Mouse (Mus musculus) stomach, embryonic 15.5 days (tissue): ENCODE measurements around the gene Ptpn18. TPM values are rescaled to one million over a fixed set of nuclear protein-coding genes. Genes with fewer than 3 reads are reported as not detected.
"Not testable (repeated sequence)": the region's sequence is repeated elsewhere in the genome, so short reads cannot be mapped to it uniquely, and the experiment has no call there.

Source experiments
- ATAC-seq: fragments of 200-750 bp; cut with Nextera tagmentation; 2 replicates; pipeline ENCODE4 v1.8.0; 2017; ENCODE audit warnings: low read depth, moderate number of reproducible peaks, moderate TSS enrichment; ENCODE audit not compliant: insufficient read depth, low FRiP score
- H3K27ac ChIP-seq: fragments of 300-500 bp; sonication (generic); 2 replicates; pipeline ENCODE4 v1.5.1; 2015; ENCODE audit warnings: mild to moderate bottlenecking, inconsistent platforms
- H3K27me3 ChIP-seq: fragments of 300-500 bp; sonication (generic); replicated peaks from 2 replicates; pipeline ENCODE4 v1.6.1; 2015; ENCODE audit warnings: inconsistent platforms
- H3K36me3 ChIP-seq: fragments of 300-500 bp; sonication (generic); 2 replicates; pipeline ENCODE4 v1.6.1; 2015; ENCODE audit warnings: inconsistent platforms
- H3K4me1 ChIP-seq: fragments of 300-500 bp; sonication (generic); 2 replicates; pipeline ENCODE4 v1.6.1; 2015; ENCODE audit warnings: inconsistent platforms
- H3K4me2 ChIP-seq: fragments of 300-500 bp; sonication (generic); 2 replicates; pipeline ENCODE4 v1.6.1; 2015; ENCODE audit warnings: mild to moderate bottlenecking, inconsistent platforms
- H3K4me3 ChIP-seq: fragments of 300-500 bp; sonication (generic); replicated peaks from 2 replicates; pipeline ENCODE4 v1.5.1; 2015; ENCODE audit warnings: inconsistent platforms
- H3K9ac ChIP-seq: fragments of 300-500 bp; sonication (generic); 2 replicates; pipeline ENCODE4 v1.6.1; 2015; ENCODE audit warnings: inconsistent platforms
- H3K9me3 ChIP-seq: fragments of 300-500 bp; sonication (generic); 2 replicates; pipeline ENCODE4 v1.6.1; 2016; ENCODE audit warnings: inconsistent platforms
- WGBS: fragments of 180-500 bp; shearing (Covaris S2); methylation state at CpG from one replicate; pipeline ENCODE4 v1.1.7; 2015; 5-methylcytosine and 5-hydroxymethylcytosine counted together
- polyA plus RNA-seq: library from polyadenylated mRNA; unstranded; fragments of >200 nt; fragmentation: Nextera tagmentation; extraction: Ambion mirVana; gene quantifications from 2 replicates; pipeline ENCODE4 v1.2.1, GENCODE M21; 2015

The Ptpn18 gene
- polyA plus RNA-seq, 1 experiment from 2014 or later: 33.1 TPM

- Histone ChIP-seq H3K36me3 (no peaks in the 10 kb centered on the region), H3K27ac (no peak overlapping the region), H3K9ac (no peak overlapping the region), H3K4me1 (0 out of 2 replicates have a peak, but pooled peaks cover 4% of the 10 kb centered on the region), H3K4me2 (no peak overlapping the region), H3K9me3 (no peaks in the 10 kb centered on the region), H3K4me3 (no peak overlapping the region), H3K27me3 (no peaks in the 10 kb centered on the region)
- ATAC-seq: no peak
- WGBS: 82% methylated on average over 6 of the region's 6 CpGs
These were observed 30.4 kb downstream of the Ptpn18 start for GRCm38 (mm10) chr1:34489852-34490541.

GRCm38 (mm10) chr1:34491480-34491879 lies 31.9 kb downstream of the Ptpn18 start:
- Histone ChIP-seq H3K9me3 (no peaks in the 10 kb centered on the region), H3K4me2 (no peak overlapping the region), H3K4me3 (no peak overlapping the region), H3K4me1 (no peaks in the 10 kb centered on the region), H3K9ac (no peak overlapping the region), H3K27me3 (no peaks in the 10 kb centered on the region), H3K36me3 (no peaks in the 10 kb centered on the region), H3K27ac (no peak overlapping the region)
- WGBS: 76% methylated on average over 4 of the region's 4 CpGs
- no peak for ATAC-seq

DNA sequence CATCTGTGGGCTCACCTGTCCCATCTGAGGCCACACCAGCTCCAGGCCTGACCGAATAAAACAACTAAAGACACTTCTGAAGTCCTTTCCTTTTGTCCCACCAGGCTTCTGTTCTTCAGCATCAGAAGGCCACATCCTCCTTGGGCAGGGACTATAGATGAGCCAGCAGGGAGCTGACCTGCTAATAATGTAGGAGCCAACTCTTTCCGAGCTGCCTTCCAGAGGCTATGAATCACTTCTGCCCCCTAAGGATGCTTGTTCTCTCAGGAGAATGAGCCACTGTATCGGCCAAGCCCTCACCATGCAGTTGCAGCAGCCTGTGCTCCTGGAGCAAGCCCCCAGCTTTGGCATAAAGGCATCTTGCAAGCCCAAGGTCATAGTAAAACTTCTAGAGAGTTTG lies 43.4 kb downstream of the Ptpn18 start:
- H3K4me1 ChIP-seq: no peaks in the 10 kb centered on the region
- 78% methylated on average over 3 of the region's 3 CpGs for WGBS
- no peak overlapping the region for H3K9ac ChIP-seq
- no peaks in the 10 kb centered on the region for H3K9me3 ChIP-seq
- H3K4me2 ChIP-seq: no peak overlapping the region
- no peak overlapping the region for H3K4me3 ChIP-seq
- H3K27ac ChIP-seq: no peak overlapping the region
- no peak for ATAC-seq
- H3K36me3 ChIP-seq: no peaks in the 10 kb centered on the region
- no peaks in the 10 kb centered on the region for H3K27me3 ChIP-seq

DNA sequence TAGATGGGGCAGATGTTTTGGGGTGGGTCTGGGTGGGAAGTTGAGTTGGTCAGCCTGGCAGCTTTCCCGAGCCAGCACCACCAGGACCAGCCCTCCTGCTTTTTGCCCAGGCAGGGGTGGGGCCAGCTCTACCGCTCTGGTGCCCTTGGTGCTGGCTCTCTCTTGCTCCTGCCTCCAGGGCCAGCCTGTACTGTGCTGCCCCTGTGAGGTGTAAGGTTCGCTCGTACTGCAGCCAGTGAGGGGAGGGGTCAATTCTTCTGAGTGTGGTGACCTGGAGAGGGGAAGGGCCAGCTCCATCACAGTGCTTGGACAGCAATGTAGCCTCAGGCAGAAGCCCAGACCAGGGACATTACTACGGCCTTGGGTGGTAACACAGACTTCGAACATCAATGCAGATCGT lies 45.7 kb downstream of the Ptpn18 start:
- no peak overlapping the region for H3K4me3 ChIP-seq
- no peaks in the 10 kb centered on the region for H3K4me1 ChIP-seq
- no peak overlapping the region for H3K4me2 ChIP-seq
- ATAC-seq: no peak; the same call in 1 of the 2 replicates
- 53% methylated on average over 7 of the region's 7 CpGs for WGBS
- no peaks in the 10 kb centered on the region for H3K27me3 ChIP-seq
- H3K9ac ChIP-seq: no peak overlapping the region
- H3K9me3 ChIP-seq: no peaks in the 10 kb centered on the region
- H3K36me3 ChIP-seq: no peaks in the 10 kb centered on the region
- no peak overlapping the region for H3K27ac ChIP-seq

- H3K27me3 ChIP-seq: no peaks in the 10 kb centered on the region
These were observed 46.5 kb downstream of the Ptpn18 start for GRCm38 (mm10) chr1:34505970-34506551.

DNA sequence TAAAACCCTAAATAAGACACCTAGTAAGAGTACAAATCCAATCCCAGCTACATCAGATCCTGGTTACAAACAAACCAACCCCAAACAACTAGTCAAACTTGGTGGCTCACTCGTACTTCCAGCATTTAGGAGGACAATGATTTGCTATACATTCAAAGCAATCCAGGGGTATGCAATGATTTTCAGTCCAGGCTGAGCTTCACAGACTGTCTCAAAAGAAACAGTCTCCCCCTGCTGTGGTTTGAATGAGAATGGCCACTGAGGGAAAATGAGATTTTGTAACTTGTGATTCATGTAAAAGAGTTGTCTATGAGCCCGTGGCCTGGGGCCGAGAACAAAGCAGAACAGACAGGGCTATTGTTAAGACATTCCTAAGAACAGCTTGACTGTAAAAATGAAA lies 48.4 kb downstream of the Ptpn18 start:
- ATAC-seq: no peak
- Histone ChIP-seq H3K4me3 (no peak overlapping the region), H3K36me3 (no peaks in the 10 kb centered on the region), H3K4me1 (no peaks in the 10 kb centered on the region), H3K27me3 (no peaks in the 10 kb centered on the region), H3K4me2 (no peak overlapping the region), H3K9ac (no peak overlapping the region), H3K27ac (no peak overlapping the region), H3K9me3 (no peaks in the 10 kb centered on the region)
- WGBS: 79% methylated on average over 3 of the region's 3 CpGs

More at GRCm38 (mm10) chr1:34505970-34506551, 46.5 kb downstream of the Ptpn18 start:
- Histone ChIP-seq H3K27ac (no peak overlapping the region), H3K9ac (no peak overlapping the region), H3K36me3 (no peaks in the 10 kb centered on the region), H3K4me2 (no peak overlapping the region), H3K9me3 (no peaks in the 10 kb centered on the region), H3K4me3 (no peak overlapping the region), H3K4me1 (no peaks in the 10 kb centered on the region)
- no peak for ATAC-seq
- WGBS: 75% methylated on average over 4 of the region's 4 CpGs

- peak overlapping the region; percentile 27; the same call in 1 of the 2 replicates for H3K4me2 ChIP-seq
- 9% methylated on average over 7 of the region's 7 CpGs for WGBS
These were observed 51.0 kb downstream of the Ptpn18 start for GRCm38 (mm10) chr1:34510575-34510981.

GRCm38 (mm10) chr1:34511027-34511426 lies 51.5 kb downstream of the Ptpn18 start:
- no peak overlapping the region for H3K9ac ChIP-seq
- no peaks in the 10 kb centered on the region for H3K27me3 ChIP-seq
- H3K4me3 ChIP-seq: no peak overlapping the region
- ATAC-seq: peak; percentile 43
- no peaks in the 10 kb centered on the region for H3K9me3 ChIP-seq
- 7% methylated on average over 3 of the region's 3 CpGs for WGBS
- H3K36me3 ChIP-seq: no peaks in the 10 kb centered on the region
- H3K27ac ChIP-seq: no peak overlapping the region
- no peaks in the 10 kb centered on the region for H3K4me1 ChIP-seq
- H3K4me2 ChIP-seq: no peak overlapping the region

More at GRCm38 (mm10) chr1:34510575-34510981, 51.0 kb downstream of the Ptpn18 start:
- Histone ChIP-seq H3K4me3 (no peak overlapping the region), H3K9me3 (no peaks in the 10 kb centered on the region), H3K36me3 (no peaks in the 10 kb centered on the region), H3K4me1 (no peaks in the 10 kb centered on the region), H3K27me3 (no peaks in the 10 kb centered on the region), H3K9ac (no peak overlapping the region), H3K27ac (no peak overlapping the region)
- no peak for ATAC-seq

GRCm38 (mm10) chr1:34513068-34513467 lies 53.5 kb downstream of the Ptpn18 start:
- 82% methylated on average over 4 of the region's 4 CpGs for WGBS
- Histone ChIP-seq H3K4me2 (no peak overlapping the region), H3K9ac (no peak overlapping the region), H3K9me3 (no peaks in the 10 kb centered on the region), H3K27me3 (no peaks in the 10 kb centered on the region), H3K4me3 (no peak overlapping the region), H3K36me3 (no peaks in the 10 kb centered on the region), H3K4me1 (no peaks in the 10 kb centered on the region), H3K27ac (no peak overlapping the region)
- no peak for ATAC-seq

DNA sequence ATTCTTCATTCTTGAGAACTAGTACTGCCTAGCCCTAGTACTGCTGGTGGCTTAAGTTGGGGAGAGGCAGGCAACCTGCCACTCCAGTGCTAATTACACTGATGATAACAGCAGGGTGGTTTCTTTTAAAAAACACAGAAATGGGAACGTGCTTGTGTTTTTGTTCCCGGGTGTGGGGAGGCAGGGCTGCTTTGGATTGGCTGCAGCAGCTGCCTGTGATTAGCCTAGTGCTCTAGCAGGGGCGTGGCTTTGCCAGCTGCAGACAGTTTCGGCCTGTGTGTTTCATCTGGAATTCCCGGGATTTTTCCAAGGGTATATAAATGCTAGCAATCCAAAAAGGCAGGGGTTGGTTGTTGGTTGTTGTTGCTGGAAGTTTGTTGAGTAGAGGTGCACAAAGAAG lies 57.0 kb downstream of the Ptpn18 start:
- Histone ChIP-seq H3K27me3 (no peaks in the 10 kb centered on the region), H3K36me3 (no peaks in the 10 kb centered on the region), H3K4me2 (no peak overlapping the region), H3K4me1 (no peaks in the 10 kb centered on the region), H3K27ac (no peak overlapping the region), H3K4me3 (no peak overlapping the region), H3K9ac (no peak overlapping the region), H3K9me3 (no peaks in the 10 kb centered on the region)
- ATAC-seq: no peak
- WGBS: 18% methylated on average over 5 of the region's 5 CpGs

DNA sequence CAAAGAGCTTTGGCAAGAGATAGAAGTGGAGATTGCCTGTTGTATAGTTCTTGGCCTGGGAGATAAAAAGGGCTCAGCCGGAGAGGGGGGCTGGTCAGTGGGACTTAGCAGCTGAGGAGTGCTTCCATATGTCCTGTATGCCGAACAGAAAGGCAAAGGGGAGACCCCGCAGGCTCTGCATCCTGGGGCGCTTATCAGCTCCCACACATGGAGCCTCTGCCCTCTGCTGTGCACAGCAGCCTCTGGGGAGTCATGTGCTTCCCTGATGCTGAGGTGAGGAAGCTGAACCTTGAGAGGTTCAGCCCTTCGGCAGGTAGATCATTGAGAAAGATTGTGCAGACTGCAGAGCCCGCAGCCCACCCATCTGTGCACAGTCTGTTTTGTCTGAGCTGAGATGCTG lies 57.7 kb downstream of the Ptpn18 start:
- not testable (repeated sequence) for ATAC-seq, H3K4me2 ChIP-seq, H3K9ac ChIP-seq, H3K4me3 ChIP-seq, H3K27ac ChIP-seq, H3K4me1 ChIP-seq, H3K9me3 ChIP-seq, H3K36me3 ChIP-seq, H3K27me3 ChIP-seq
- WGBS: 27% methylated on average over 6 of the region's 6 CpGs

DNA sequence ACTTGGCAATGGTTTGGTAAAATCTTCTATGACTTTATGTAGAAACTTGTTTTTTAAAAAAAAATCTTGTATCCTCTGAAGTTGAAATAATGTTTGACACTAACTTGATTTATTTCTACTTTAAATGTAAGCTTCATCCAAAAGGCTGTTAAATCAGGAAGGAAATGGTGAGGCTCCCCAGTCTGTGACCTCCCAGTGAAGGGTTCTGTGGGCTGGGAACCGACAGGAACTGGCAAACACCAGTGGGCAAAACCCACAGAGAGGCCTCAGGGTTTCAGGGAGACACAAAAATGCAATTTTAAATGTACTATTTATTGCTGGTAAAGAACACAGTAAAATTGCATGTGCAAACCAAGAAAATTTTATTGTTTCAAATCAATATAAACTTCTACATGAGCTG lies 58.2 kb downstream of the Ptpn18 start:
- H3K27me3 ChIP-seq, ATAC-seq, H3K36me3 ChIP-seq, H3K4me1 ChIP-seq, H3K4me2 ChIP-seq, H3K4me3 ChIP-seq, H3K9ac ChIP-seq, H3K9me3 ChIP-seq, H3K27ac ChIP-seq: not testable (repeated sequence)
- WGBS: 14% methylated on average over 1 of the region's 1 CpGs
